Mouse (Mus musculus): ENCODE results near the gene Slc9a1.

DNA sequence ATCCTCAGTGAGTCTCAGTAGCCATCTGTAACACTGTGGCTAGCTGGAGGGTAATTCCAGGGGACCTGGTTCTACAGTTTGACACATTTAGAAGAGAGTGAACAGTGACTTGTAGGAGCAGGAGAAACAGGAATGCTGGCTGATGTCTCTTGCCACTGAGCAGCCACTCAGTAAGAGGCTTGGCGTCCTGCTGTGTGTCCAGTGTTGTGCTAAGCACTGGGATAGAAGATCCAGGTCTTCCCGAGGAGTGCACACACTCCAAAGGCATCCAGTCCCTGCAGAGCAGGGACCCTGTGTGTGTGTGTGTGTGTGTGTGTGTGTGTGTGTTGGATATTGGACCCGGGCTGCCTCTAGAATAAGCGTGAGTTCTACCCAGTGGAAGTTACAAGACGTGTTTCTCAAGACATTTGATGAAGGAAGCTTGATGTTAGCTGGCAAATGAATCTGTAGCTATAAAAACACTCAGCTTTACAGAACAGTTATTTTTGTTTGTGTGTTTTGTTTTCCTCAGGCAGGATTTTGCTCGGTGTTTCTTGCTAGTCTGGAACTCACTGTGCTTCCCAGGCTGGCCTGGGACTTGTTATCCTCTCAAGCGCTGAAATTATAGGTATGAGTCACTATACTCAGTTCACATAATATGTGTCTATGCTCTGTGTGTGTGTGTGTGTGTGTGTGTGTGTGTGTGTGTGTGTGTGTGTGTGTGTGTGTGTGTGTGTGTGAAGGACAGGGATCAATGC lies 16.7 kb downstream of the Slc9a1 start:
- TF ChIP-seq POLR2A (IDR thresholded peaks at IDR 0.05; ENCODE audit: borderline replicate concordance, extremely low read depth, low read depth, low read length) (no peak), CTCF (IDR thresholded peaks at IDR 0.05; ENCODE audit: insufficient read depth, low read length) (no peak)

All from lung, adult 2 months (tissue).